29 mouse cellular contexts compared by ENCODE assay signal in genomic region chr14:16170226-16170625, GRCm38 (mm10).
DNase-seq lines count a peak whose midpoint lies in the region; ATAC-seq and TF ChIP-seq lines count a peak whose summit lies in the region.
"Had no signal": no experiment of that assay in that cellular context is flagged by ENCODE, and none has a peak within 500 bp of the region (broad histone marks: within the 10 kb centered on the region; RNA-seq: fewer than 3 reads in every experiment).

No protein-coding gene starts in this region.

- no peak overlapping the region for H3K9ac ChIP-seq in heart, postnatal 0 days (replicated peaks; ENCODE audit: low read depth, low read length)
- H3K9ac ChIP-seq: embryonic facial prominence, embryonic 15.5 days; forebrain, embryonic 15.5 days; heart, embryonic 12.5 days; hindbrain, embryonic 13.5 days; intestine, embryonic 15.5 days; limb, embryonic 12.5 days; liver, postnatal 0 days; midbrain, embryonic 13.5 days had no signal

- no peak for TF ChIP-seq CTCF in heart, postnatal 0 days (IDR thresholded peaks at IDR 0.05; ENCODE audit: low read depth)

- H3K4me2 ChIP-seq in heart, postnatal 0 days (ENCODE audit: low read depth, low read length) = no peak overlapping the region
- H3K4me2 ChIP-seq: embryonic facial prominence, embryonic 15.5 days; forebrain, embryonic 15.5 days; heart, embryonic 12.5 days; hindbrain, embryonic 13.5 days; intestine, embryonic 15.5 days; limb, embryonic 12.5 days; liver, embryonic 11.5 days; midbrain, embryonic 13.5 days had no signal

- no peak for TF ChIP-seq EP300 in heart, postnatal 0 days (IDR thresholded peaks at IDR 0.05; ENCODE audit: low read depth)

- no peaks in the 10 kb centered on the region for H3K4me1 ChIP-seq in heart, postnatal 0 days (ENCODE audit: control insufficient read depth, insufficient read depth)
- H3K4me1 ChIP-seq: embryonic facial prominence, embryonic 15.5 days; forebrain, embryonic 15.5 days; heart, embryonic 12.5 days; hindbrain, embryonic 13.5 days; intestine, embryonic 15.5 days; limb, embryonic 12.5 days; midbrain, embryonic 13.5 days had no signal

- H3K36me3 ChIP-seq in heart, postnatal 0 days (replicated peaks; ENCODE audit: control insufficient read depth, insufficient read depth, low read length) = no peaks in the 10 kb centered on the region
- H3K36me3 ChIP-seq: embryonic facial prominence, embryonic 15.5 days; forebrain, embryonic 15.5 days; heart, embryonic 12.5 days; hindbrain, embryonic 13.5 days; intestine, embryonic 15.5 days; limb, embryonic 12.5 days; midbrain, embryonic 13.5 days had no signal

- peak overlapping the region; percentile 9; the same call in 1 of the 2 replicates for H3K27ac ChIP-seq in heart, postnatal 0 days (ENCODE audit: low read depth)
- H3K27ac ChIP-seq: embryonic facial prominence, embryonic 15.5 days; forebrain, embryonic 15.5 days; hindbrain, embryonic 13.5 days; intestine, embryonic 15.5 days; layer of hippocampus, adult 2 months; limb, embryonic 12.5 days; midbrain, embryonic 13.5 days; stomach, postnatal 0 days had no signal

- no peak for ATAC-seq in heart, postnatal 0 days (ENCODE audit: insufficient read depth, low read depth)
- no peak for ATAC-seq in erythroid progenitor cell, adult 5-6 weeks (replicated peaks; ENCODE audit: low FRiP score, poor library complexity, severe bottlenecking)
- ATAC-seq: forebrain, embryonic 15.5 days; intestine, embryonic 15.5 days; liver, postnatal 0 days; midbrain, embryonic 13.5 days had no signal

- no peaks in the 10 kb centered on the region for H3K27me3 ChIP-seq in heart, postnatal 0 days (ENCODE audit: control insufficient read depth, insufficient read depth, low read length)
- H3K27me3 ChIP-seq: embryonic facial prominence, embryonic 15.5 days; forebrain, embryonic 15.5 days; heart, embryonic 12.5 days; hindbrain, embryonic 13.5 days; intestine, embryonic 15.5 days; limb, embryonic 12.5 days; megakaryocyte, embryonic 14.5 days; midbrain, embryonic 13.5 days had no signal

- no peaks in the 10 kb centered on the region for H3K9me3 ChIP-seq in heart, postnatal 0 days (replicated peaks; ENCODE audit: control insufficient read depth, low read length)
- H3K9me3 ChIP-seq: embryonic facial prominence, embryonic 15.5 days; forebrain, embryonic 15.5 days; heart, embryonic 12.5 days; hindbrain, embryonic 13.5 days; intestine, embryonic 15.5 days; limb, embryonic 12.5 days; megakaryocyte, embryonic 14.5 days; midbrain, embryonic 13.5 days had no signal

- 38% methylated on average over 1 of the region's 1 CpGs for WGBS in heart, postnatal 0 days

- DNase-seq in heart, postnatal 0 days (ENCODE audit: low spot score) = no peak
- DNase-seq in heart, postnatal 4 days = no peak
- DNase-seq in thymus, postnatal 0 days (ENCODE audit: low spot score) = peak; percentile 59
- no peak for DNase-seq in thymus, postnatal 4 days
- peak; percentile 71 for DNase-seq in naive thymus-derived CD4-positive, alpha-beta T cell, adult 2 months (ENCODE audit: low read depth)
- DNase-seq in left cerebral cortex, adult 9 months (ENCODE audit: low spot score in 2 of 2) = no peak
- no peak for DNase-seq in cerebellum, postnatal 10 days
- DNase-seq: adrenal gland, postnatal 14 days; cerebellum, adult 8-10 months; gastrocnemius, postnatal 25 days; heart, postnatal 14 days; kidney, adult 9 months; kidney, postnatal 14 days; liver, postnatal 0 days; lung, postnatal 10 days; retina, postnatal 1 day; right cerebral cortex, postnatal 25 days had no signal

- no peak overlapping the region for H3K4me3 ChIP-seq in heart, postnatal 0 days (ENCODE audit: low read depth, low read length)
- H3K4me3 ChIP-seq: embryonic facial prominence, embryonic 15.5 days; forebrain, embryonic 15.5 days; heart, embryonic 12.5 days; hindbrain, embryonic 13.5 days; intestine, embryonic 15.5 days; layer of hippocampus, adult 2 months; limb, embryonic 12.5 days; megakaryocyte, embryonic 14.5 days; midbrain, embryonic 13.5 days had no signal

Comparison
In these comparisons a context has a peak if more than half of its experiments do, and no peak if none do; other contexts are left out.
1. DNase-seq: peak in thymus, postnatal 0 days (single experiment) and naive thymus-derived CD4-positive, alpha-beta T cell, adult 2 months (single experiment); none in heart, postnatal 0 days (single experiment), heart, postnatal 4 days (single experiment), thymus, postnatal 4 days (single experiment), left cerebral cortex, adult 9 months (0 of 2) and cerebellum, postnatal 10 days (0 of 2).